Mouse (Mus musculus) effector memory CD4-positive, alpha-beta T cell, adult 5 months (primary cell): ENCODE measurements around the gene Gm5134. TPM values are rescaled to one million over a fixed set of nuclear protein-coding genes. Genes with fewer than 3 reads are reported as not detected.

ENCODE experiments used
- polyA plus RNA-seq: library from polyadenylated mRNA; unstranded; fragments of 100-300 nt; shearing (Covaris generic); gene quantifications from one replicate; pipeline ENCODE4 v1.2.1, GENCODE M21; 2017

Gm5134 gene
- polyA plus RNA-seq: 0.79 TPM

DNA sequence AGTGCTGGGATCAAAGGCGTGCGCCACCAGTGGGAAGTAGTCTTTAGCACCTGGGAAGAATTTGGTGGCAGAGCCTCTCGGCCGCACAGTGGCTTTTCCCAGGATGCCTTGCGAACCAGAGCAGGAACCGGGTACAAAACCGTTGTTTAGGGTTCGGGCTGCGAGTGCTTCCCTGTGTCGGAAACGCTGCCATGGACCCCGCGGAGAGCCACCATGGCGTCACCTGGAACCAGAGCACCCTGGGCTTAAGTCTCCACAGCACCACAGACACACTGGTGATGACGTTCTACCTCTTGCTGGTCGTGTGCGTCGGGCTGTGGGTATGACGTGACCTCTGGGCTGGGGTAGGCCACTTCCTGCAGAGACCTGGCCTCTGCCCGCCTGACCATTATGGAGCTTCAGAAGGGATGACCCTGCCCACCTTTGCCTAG is at the start of gene Gm5134:
Gene Gm5134, plus strand, starts transcription at position 134 of the 431 bp plus-strand sequence.

DNA sequence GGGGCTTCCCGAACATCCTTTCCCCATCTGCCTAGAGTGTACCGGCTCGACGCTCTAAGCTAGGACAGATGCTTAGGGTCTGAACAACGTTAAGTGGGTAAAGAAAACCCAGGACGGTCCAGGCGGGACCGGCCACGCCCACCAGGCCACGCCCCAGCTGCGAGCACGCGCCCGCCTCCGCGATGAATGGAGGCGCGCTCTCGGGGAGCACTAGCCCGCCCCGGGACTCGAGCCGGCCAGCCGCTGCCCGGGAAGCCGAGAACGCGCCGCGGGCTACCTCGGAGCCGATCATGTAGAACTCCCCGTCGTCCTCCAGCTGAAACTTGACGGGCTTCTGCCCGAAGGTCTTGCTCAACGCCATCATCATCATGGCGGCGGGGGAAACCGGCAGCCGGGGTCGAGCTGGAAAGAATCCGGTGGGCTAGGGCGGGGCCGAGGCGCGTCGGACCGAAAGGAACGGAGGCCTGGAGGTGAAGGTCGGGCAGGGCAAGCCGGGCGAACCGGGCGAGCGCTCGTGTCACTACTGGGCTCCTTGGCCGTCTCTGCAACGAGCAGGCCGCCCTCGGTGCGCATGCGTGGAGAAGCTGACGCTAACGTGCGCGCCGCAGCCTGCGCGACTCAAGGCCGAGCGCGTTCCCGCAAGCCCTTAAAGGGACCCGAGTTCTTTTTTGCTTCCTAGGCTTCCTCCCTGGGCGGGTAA is 33.1 kb upstream of the Gm5134 start, which contains the start of gene Smarcb1:
Gene Smarcb1, minus strand, starts transcription at position 592 of the 700 bp plus-strand sequence.

DNA sequence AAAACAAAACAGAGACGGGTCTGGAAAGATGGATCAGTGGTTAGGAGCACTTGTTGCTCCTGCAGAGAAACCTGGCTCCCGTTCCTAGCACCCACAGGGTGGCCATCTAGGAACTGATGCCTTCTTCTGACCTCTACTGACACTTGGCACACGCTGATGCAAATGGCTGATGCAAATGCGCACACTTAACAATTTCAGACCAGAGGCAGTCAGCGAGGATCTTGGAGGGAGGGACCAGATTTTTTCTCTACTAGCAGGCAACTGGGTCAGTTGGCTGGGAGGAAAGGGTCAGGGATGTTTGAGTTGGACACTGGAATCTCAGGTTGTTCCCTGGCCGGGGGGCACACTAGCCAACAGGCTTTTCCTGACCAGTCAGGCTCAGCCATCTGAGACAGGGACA is 21.4 kb upstream of the Gm5134 start, which contains the start of gene Chchd10:
Gene Chchd10, plus strand, starts transcription at position 240 of the 400 bp plus-strand sequence.

DNA sequence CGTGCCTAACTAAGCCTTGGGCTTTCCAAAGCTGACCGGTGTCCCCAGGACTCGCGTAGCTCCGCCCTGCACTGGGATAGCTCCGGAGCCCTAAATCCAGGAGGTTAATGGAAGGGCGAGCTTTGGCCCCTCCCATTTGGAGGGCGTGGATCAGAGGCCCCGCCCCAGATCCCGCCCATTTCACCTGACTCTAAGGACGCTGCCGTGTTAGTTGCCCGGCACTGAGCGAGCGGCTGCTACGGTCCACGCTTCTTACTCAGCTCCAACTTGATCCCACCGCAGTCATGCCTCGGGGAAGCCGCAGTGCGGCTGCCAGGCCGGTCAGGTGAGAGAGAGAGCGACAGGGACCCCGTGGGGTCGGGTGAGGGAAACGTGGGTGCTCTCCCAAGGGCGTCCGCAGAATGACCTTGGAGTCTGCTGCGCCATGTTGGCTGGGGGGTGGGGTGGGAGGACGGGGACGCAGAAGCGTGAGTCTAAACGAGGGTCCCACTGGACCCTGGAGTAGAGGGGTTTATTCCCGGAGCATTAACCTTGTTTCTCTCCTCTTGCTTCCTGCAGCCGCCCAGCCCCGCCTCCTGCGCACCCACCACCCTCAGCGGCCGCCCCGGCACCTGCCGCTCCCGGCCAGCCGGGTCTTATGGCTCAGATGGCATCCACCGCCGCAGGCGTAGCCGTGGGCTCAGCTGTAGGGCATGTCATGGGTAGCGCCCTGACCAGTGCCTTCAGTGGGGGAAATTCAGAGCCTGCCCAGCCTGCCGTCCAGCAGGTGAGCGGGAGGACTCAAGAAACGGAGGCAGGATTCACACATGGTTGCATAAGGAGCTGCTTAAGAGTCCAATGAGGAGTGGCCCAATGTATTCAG is 18.4 kb upstream of the Gm5134 start, which contains the start of gene Mmp11:
Gene Mmp11, minus strand, starts transcription at position 817 of the 862 bp plus-strand sequence.

DNA sequence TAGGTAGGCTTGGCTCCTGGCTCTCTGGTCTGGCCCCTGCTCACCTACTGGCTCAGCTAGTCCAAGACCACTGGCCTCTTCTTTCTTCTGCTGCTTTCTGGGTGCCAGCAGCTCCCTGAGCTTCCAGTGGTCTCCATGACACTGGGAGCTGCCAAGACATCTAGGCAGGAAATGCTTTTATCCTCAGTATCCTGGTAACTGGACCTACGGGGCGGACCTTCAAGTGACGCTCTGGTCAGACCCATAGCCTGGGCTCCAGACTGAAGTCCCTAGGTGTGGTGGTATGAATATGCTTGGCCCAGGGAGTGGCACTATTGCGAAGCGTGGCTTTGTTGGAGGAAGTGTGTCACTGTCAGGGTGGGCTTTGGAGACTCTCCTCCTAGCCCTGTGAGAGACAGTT is 13.8 kb upstream of the Gm5134 start, which contains the start of gene Gm867:
Gene Gm867, minus strand, starts transcription at position 153 of the 400 bp plus-strand sequence.

DNA sequence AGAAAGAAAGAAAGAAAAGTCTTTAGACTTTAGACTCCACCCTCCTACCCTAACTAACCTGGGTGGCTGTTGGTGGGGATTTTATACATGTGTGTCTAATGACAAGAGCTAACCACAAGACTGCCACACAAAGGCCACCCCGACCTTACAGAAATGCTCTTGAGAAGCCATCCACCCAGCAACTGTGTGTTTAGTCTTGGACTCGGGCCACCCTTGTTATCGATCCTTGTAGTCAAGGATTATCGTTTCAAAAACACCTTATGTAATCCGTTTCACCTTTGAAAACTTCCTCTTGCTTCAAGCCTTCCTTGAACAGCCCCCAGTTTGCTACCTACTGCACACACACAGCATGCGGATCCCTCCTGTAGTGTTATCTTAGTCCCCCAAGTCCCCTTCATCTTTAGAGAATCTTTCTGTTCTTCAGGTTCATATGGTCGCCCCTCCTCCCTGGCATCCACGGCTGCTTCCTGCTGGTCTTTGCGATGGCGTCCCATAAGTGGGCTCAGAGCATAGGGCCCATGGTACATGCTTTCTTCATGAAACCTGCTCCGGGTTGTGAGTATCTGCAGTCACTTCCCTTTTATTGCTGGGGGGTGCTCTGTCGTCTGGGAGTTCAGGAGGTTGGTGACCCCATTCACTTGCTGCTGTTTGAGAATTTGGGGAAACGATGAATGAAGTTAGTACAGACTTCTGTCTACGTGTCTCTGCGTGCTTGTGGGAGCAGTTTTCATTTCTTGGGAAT is 11.4 kb upstream of the Gm5134 start, which contains the start of gene Vpreb3:
Gene Vpreb3, plus strand, starts transcription at position 322 of the 742 bp plus-strand sequence.

DNA sequence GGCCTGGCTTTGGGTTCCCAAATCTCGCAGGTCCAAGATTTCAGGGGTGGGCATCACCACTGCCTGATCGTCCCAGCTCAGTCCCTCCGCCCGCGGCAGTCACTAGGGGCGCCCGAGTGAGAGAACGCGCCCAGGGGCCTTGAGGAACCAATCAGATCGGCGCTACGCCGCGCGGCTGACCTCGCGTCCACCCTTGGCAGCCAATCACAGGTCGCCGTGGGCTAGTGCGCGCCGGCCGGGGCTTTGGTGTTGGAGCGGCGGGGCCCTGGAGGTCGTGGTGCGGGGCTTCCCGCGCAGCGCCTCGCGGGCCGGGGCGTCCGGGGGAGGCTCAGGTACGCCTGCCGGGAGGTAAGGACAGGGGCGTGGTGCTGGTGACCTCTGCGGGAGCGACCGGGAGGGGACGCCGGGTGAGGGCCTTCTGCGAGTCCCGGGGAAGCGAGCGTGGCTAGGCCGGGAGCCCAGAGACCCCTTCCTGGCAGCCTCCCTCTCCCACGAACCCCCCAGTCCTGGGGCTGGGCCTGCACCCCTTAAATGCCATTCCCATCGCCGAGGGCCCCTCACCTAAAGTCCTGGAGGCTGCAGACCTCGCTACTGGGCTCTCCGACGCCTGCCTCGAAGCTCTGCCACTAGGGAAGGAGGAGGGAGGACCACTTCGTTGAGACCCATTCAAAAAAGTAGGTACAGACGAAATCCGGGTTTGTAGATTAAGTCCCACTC is 78.2 kb downstream of the Gm5134 start, which contains the start of gene Zfp280b:
Gene Zfp280b, plus strand, starts transcription at position 249 of the 717 bp plus-strand sequence.

Other genes with a start within 250 kb of the Gm5134 start
- 51.8 TPM for gene Cabin1, start 190.2 kb upstream of the Gm5134 start, polyA plus RNA-seq
- gene Ddt, start 181.1 kb upstream of the Gm5134 start, polyA plus RNA-seq: 38.2 TPM
- not detected for gene Gm20441, start 173.6 kb upstream of the Gm5134 start, polyA plus RNA-seq
- 1.9 TPM for gene Gstt3, start 173.1 kb upstream of the Gm5134 start, polyA plus RNA-seq
- gene Gstt1, start 155.9 kb upstream of the Gm5134 start, polyA plus RNA-seq: not detected
- not detected for gene Gstt4, start 132.0 kb upstream of the Gm5134 start, polyA plus RNA-seq
- gene Gstt2, start 117.1 kb upstream of the Gm5134 start, polyA plus RNA-seq: 40.2 TPM
- gene Mif, start 94.3 kb upstream of the Gm5134 start, polyA plus RNA-seq: 617 TPM
- gene Derl3, start 61.1 kb upstream of the Gm5134 start, polyA plus RNA-seq: 2.6 TPM
- 51.2 TPM for gene Smarcb1, start 32.9 kb upstream of the Gm5134 start, polyA plus RNA-seq
- gene Chchd10, start 21.4 kb upstream of the Gm5134 start, polyA plus RNA-seq: 22.5 TPM
- not detected for gene Mmp11, start 18.0 kb upstream of the Gm5134 start, polyA plus RNA-seq
- gene Gm867, start 13.8 kb upstream of the Gm5134 start, polyA plus RNA-seq: not detected
- not detected for gene Vpreb3, start 11.5 kb upstream of the Gm5134 start, polyA plus RNA-seq
- gene Zfp280b, start 78.1 kb downstream of the Gm5134 start, polyA plus RNA-seq: 25.1 TPM
- not detected for gene Slc5a4b, start 156.4 kb downstream of the Gm5134 start, polyA plus RNA-seq
- gene Slc5a4a, start 192.9 kb downstream of the Gm5134 start, polyA plus RNA-seq: not detected